Mouse (Mus musculus): ENCODE results near the gene Tpsg1.

Gene Tpsg1

DNA sequence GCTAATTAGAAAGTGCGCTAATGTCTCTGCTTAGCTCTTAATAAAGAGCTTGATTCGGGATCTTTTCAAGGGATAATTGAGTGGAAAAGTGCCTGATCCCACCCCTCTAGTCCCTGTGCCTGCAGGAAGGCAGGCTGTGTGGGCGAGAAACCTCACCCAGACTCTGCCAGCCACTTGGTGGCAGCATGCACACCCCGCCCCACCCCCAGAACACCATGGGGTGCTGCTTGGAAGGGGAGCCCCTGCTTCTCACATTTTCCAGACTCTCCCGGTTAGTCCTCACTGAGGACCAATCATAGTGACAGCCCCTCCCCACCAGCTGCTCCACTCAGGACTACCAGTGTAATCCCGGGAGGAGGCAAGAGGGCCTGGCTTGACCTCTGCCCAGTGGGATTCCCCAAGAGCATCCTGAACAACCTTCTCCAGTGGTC lies 37.0 kb downstream of the Tpsg1 start:
- DNase-seq (ENCODE audit: extremely low read depth, insufficient read length, low spot score), result no peak

DNA sequence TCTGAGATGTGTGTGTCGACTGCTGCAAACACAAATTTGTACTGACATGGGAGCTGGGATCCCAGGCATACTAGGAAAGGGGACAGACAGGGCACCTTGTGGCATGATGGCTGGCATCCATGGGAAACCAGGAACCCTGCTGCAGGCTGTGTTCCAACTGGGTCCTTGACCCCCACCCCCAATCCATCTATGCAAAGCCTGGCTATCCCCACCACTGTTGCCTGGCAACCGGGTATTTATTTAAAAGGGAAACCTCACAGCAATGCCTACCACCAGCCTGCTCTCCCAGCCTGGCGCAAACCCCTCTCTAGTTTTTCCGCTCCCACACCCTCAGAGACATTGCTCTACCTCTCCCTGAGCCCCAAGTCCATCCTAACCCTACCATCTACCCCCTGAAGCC lies 38.3 kb downstream of the Tpsg1 start:
- DNase-seq (ENCODE audit: extremely low read depth, insufficient read length, low spot score), result no peak

DNA sequence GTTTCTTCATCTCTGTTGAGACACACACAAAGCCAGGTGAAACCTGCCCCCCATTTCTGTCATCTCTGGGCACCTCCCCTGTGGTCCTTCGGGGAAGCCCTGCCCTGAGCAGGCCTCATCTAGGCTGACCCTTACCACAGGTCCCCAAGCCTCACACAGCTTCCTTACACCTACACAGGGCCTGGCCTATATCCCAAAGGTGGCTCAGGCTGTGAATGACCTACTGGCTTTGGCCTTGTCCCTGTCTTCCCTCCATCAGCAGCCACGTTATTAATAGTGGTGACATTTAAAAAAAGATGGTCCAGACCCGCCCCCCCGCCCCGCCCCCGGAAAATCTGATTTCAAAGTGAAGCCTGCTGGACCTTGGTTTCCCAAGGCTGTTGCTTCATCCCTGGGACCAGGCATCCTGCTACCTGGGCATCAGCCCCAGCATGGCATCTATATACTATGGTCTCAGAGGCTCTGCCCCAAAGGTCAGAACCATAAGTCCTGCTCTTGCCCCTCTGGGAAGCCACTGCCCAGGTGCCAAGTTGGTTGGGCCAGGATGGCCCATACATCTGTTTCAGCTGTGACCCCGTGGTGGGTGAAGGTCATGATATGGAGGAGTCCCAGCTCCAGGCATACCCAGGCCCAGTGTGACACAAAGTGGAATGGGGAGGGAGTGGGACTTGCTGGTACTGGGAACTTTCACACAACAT lies 39.4 kb downstream of the Tpsg1 start:
- no peak for DNase-seq (ENCODE audit: extremely low read depth, insufficient read length, low spot score)

- no peak for DNase-seq (ENCODE audit: extremely low read depth, insufficient read length, low spot score)
Observed at GRCm38 (mm10) chr17:25409621-25410020, 40.5 kb downstream of the Tpsg1 start.

- no peak for DNase-seq (ENCODE audit: extremely low read depth, insufficient read length, low spot score)
Observed at GRCm38 (mm10) chr17:25410180-25410579, 41.1 kb downstream of the Tpsg1 start.

DNA sequence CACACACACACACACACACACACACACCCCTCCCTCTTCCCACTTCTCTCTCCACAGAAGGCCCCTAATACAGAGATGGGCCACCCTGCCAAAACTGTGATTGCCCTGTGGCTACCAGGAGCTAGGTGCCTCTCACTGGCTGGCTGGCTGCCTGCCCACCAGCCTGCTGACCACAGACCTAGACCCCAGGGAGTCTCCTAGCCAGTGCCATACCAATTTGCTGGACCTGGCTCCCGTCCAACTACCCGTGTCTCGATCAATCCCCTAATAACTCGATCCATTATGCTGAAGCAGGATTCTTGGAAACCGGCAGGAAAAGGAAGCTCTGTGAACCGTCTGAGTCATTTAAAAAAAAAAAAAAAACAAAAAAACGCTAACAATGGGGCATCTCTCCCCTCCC lies 41.7 kb downstream of the Tpsg1 start:
- DNase-seq (ENCODE audit: extremely low read depth, insufficient read length, low spot score), result no peak

- DNase-seq (ENCODE audit: extremely low read depth, insufficient read length, low spot score), result no peak
Observed at GRCm38 (mm10) chr17:25411251-25411650, 42.2 kb downstream of the Tpsg1 start.

DNA sequence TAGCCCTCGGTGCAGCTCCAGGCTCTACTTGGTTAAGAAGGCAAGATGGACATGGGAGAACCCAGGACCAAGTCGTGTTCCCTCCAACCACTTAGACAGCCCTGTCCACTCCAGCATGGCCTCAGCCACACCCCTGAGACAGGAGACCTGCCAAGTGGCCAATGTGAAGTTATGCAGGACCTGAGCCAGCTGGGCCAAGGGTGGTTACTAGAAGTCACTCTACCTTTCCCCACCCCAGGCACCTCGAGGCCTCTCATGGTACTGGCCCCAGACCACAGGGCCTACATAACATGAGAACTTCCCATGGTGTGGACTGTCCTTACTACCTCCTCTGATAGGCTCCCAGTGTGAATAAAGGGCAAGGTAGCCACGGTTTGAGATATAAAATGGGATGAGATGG lies 45.1 kb downstream of the Tpsg1 start:
- no peak for DNase-seq (ENCODE audit: extremely low read depth, insufficient read length, low spot score)

- DNase-seq (ENCODE audit: extremely low read depth, insufficient read length, low spot score), result no peak
Observed at GRCm38 (mm10) chr17:25414917-25415316, 45.8 kb downstream of the Tpsg1 start.

- DNase-seq (ENCODE audit: extremely low read depth, insufficient read length, low spot score), result no peak
Observed at GRCm38 (mm10) chr17:25415421-25415913, 46.4 kb downstream of the Tpsg1 start.

- DNase-seq (ENCODE audit: extremely low read depth, insufficient read length, low spot score), result no peak
Observed at GRCm38 (mm10) chr17:25416219-25416618, 47.1 kb downstream of the Tpsg1 start.

DNA sequence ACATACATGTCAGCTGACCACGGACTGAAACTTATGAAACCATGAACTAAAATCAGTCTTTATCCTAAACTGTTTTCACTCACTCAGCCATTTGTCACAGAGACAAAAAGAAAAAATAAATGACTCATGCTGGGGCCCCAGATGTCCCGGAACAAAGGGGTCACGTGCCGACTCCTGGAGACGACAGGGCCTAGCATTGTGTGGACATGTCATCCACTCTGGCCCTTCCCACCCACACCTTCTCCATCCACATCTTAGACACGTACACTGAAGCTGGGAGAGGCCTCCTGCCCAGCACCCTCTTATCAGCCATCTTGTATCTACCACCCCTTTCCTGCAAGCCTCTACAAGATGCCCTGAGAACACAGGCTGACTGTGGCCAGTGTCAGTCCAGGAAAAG lies 48.9 kb downstream of the Tpsg1 start:
- DNase-seq (ENCODE audit: extremely low read depth, insufficient read length, low spot score), result no peak

DNA sequence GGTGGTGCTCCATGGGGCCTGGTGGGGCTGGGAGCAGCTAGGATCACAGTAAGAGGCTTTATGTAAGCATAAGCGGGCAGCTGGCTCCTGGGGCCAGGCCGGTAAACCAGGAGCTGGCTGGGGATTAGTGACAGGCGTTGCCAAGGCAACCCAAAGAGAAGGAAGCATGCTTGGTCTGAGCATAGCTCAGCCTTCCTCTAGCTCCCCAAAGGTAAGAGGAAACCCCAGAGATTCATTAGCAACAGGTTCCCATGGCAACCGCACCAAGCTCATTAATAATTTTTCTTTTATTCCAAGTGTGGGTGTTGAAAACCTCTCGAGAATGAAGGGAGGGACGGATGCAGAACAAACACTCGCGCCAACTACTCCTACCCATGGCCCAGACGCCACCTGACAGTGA lies 49.9 kb downstream of the Tpsg1 start:
- DNase-seq (ENCODE audit: extremely low read depth, insufficient read length, low spot score), result no peak

- no peak for DNase-seq (ENCODE audit: extremely low read depth, insufficient read length, low spot score)
Observed at GRCm38 (mm10) chr17:25420998-25421397, 51.9 kb downstream of the Tpsg1 start.

Data from 3134 (cell line).